Mouse (Mus musculus): ENCODE measurements around the gene Aipl1. TPM values are rescaled to one million over a fixed set of nuclear protein-coding genes. Genes with fewer than 3 reads are reported as not detected.
"Not testable (repeated sequence)": the region's sequence is repeated elsewhere in the genome, so short reads cannot be mapped to it uniquely, and the experiment has no call there.

Aipl1 gene
- polyA plus RNA-seq, 1 experiment = 0.38 TPM

GRCm38 (mm10) chr11:71992438-71992837, 44.9 kb downstream of the Aipl1 start:
- no peaks in the 10 kb centered on the region for H3K79me2 ChIP-seq (ENCODE audit: control insufficient read depth, insufficient read depth)
- H3K36me3 ChIP-seq (ENCODE audit: control insufficient read depth, insufficient read depth) = no peaks in the 10 kb centered on the region
- no peak overlapping the region for H3K4me2 ChIP-seq (ENCODE audit: low read depth)
- H3ac ChIP-seq (ENCODE audit: control insufficient read depth, insufficient read length) = no peak overlapping the region
- no peak for TF ChIP-seq MYOD1 (IDR thresholded peaks at IDR 0.05; ENCODE audit: control insufficient read depth in 1 of 3, insufficient read length in 2 of 3, low read depth in 2 of 3)
- no peak for TF ChIP-seq CEBPB (IDR thresholded peaks at IDR 0.05; ENCODE audit: insufficient read depth, poor library complexity, severe bottlenecking)
- no peaks in the 10 kb centered on the region for H3K27me3 ChIP-seq (ENCODE audit: control insufficient read depth, insufficient read depth, insufficient read length)
- H3K4me3 ChIP-seq = no peak overlapping the region

GRCm38 (mm10) chr11:71991541-71991940, 45.8 kb downstream of the Aipl1 start:
- no peaks in the 10 kb centered on the region for H3K36me3 ChIP-seq (ENCODE audit: control insufficient read depth, insufficient read depth)
- TF ChIP-seq TCF3 (IDR thresholded peaks at IDR 0.05; ENCODE audit: insufficient read length, low read depth) (no peak), CEBPB (IDR thresholded peaks at IDR 0.05; ENCODE audit: insufficient read depth, poor library complexity, severe bottlenecking) (no peak), POLR2A (IDR thresholded peaks at IDR 0.05; ENCODE audit: insufficient read length, low read depth) (no peak), E2F4 (IDR thresholded peaks at IDR 0.05; ENCODE audit: insufficient read depth) (no peak), SRF (IDR thresholded peaks at IDR 0.05; ENCODE audit: control insufficient read depth, insufficient read length, low read depth) (no peak), REST (IDR thresholded peaks at IDR 0.05; ENCODE audit: insufficient read depth, insufficient read length) (no peak)
- no peak overlapping the region for H3K4me2 ChIP-seq (ENCODE audit: low read depth)
- no peaks in the 10 kb centered on the region for H3K27me3 ChIP-seq (ENCODE audit: control insufficient read depth, insufficient read depth, insufficient read length)
- no peaks in the 10 kb centered on the region for H3K79me2 ChIP-seq (ENCODE audit: control insufficient read depth, insufficient read depth)
- H3K4me3 ChIP-seq = no peak overlapping the region
- no peak overlapping the region for H3ac ChIP-seq (ENCODE audit: control insufficient read depth, insufficient read length)

- not testable (repeated sequence) for H3K4me3 ChIP-seq; H3K79me2 ChIP-seq (ENCODE audit: control insufficient read depth, insufficient read depth); H3K27me3 ChIP-seq (ENCODE audit: control insufficient read depth, insufficient read depth, insufficient read length); H3ac ChIP-seq (ENCODE audit: control insufficient read depth, insufficient read length); H3K4me2 ChIP-seq (ENCODE audit: low read depth); H3K36me3 ChIP-seq (ENCODE audit: control insufficient read depth, insufficient read depth)
Observed at GRCm38 (mm10) chr11:71989407-71989806, 47.9 kb downstream of the Aipl1 start.

GRCm38 (mm10) chr11:71987159-71988150, 49.9 kb downstream of the Aipl1 start:
- TF ChIP-seq E2F4 (IDR thresholded peaks at IDR 0.05; ENCODE audit: insufficient read depth) = no peak
- no peak for TF ChIP-seq MAX (IDR thresholded peaks at IDR 0.05; ENCODE audit: low read depth)
- TF ChIP-seq MYOD1 (IDR thresholded peaks at IDR 0.05; ENCODE audit: control insufficient read depth in 1 of 3, insufficient read length in 2 of 3, low read depth in 2 of 3) = no peak
- TF ChIP-seq USF1 (IDR thresholded peaks at IDR 0.05; ENCODE audit: low read depth) = no peak
- no peak for TF ChIP-seq CEBPB (IDR thresholded peaks at IDR 0.05; ENCODE audit: insufficient read depth, poor library complexity, severe bottlenecking)
- H3K4me3 ChIP-seq = no peak overlapping the region
- H3ac ChIP-seq (ENCODE audit: control insufficient read depth, insufficient read length) = no peak overlapping the region
- no peaks in the 10 kb centered on the region for H3K36me3 ChIP-seq (ENCODE audit: control insufficient read depth, insufficient read depth)
- H3K27me3 ChIP-seq (ENCODE audit: control insufficient read depth, insufficient read depth, insufficient read length) = no peaks in the 10 kb centered on the region
- no peaks in the 10 kb centered on the region for H3K79me2 ChIP-seq (ENCODE audit: control insufficient read depth, insufficient read depth)
- H3K4me2 ChIP-seq (ENCODE audit: low read depth) = no peak overlapping the region

GRCm38 (mm10) chr11:71985783-71986182, 51.5 kb downstream of the Aipl1 start:
- H3ac ChIP-seq (ENCODE audit: control insufficient read depth, insufficient read length) = no peak overlapping the region
- peak overlapping the region; percentile 52 for H3K4me2 ChIP-seq (ENCODE audit: low read depth)
- no peaks in the 10 kb centered on the region for H3K36me3 ChIP-seq (ENCODE audit: control insufficient read depth, insufficient read depth)
- TF ChIP-seq POLR2AphosphoS2 (IDR thresholded peaks at IDR 0.05; ENCODE audit: insufficient read length, low read depth) (no peak), MYOG (IDR thresholded peaks at IDR 0.05; ENCODE audit: control insufficient read depth in 1 of 3, insufficient read depth in 1 of 3, insufficient read length in 2 of 3, low read depth in 2 of 3) (no peak), MYOD1 (IDR thresholded peaks at IDR 0.05; ENCODE audit: control insufficient read depth in 1 of 3, insufficient read length in 2 of 3, low read depth in 2 of 3) (peak in 1 of 3 experiments; percentile 32), TCF3 (IDR thresholded peaks at IDR 0.05; ENCODE audit: insufficient read length, low read depth) (no peak), MAX (IDR thresholded peaks at IDR 0.05; ENCODE audit: low read depth) (no peak), SRF (IDR thresholded peaks at IDR 0.05; ENCODE audit: control insufficient read depth, insufficient read length, low read depth) (peak; percentile 92)
- no peak overlapping the region for H3K4me3 ChIP-seq
- no peaks in the 10 kb centered on the region for H3K79me2 ChIP-seq (ENCODE audit: control insufficient read depth, insufficient read depth)
- H3K27me3 ChIP-seq (ENCODE audit: control insufficient read depth, insufficient read depth, insufficient read length) = no peaks in the 10 kb centered on the region

- Histone ChIP-seq H3K79me2 (ENCODE audit: control insufficient read depth, insufficient read depth) (no peaks in the 10 kb centered on the region), H3ac (ENCODE audit: control insufficient read depth, insufficient read length) (no peak overlapping the region), H3K4me3 (no peak overlapping the region), H3K27me3 (ENCODE audit: control insufficient read depth, insufficient read depth, insufficient read length) (no peaks in the 10 kb centered on the region), H3K4me2 (ENCODE audit: low read depth) (peak overlapping the region; percentile 52), H3K36me3 (ENCODE audit: control insufficient read depth, insufficient read depth) (no peaks in the 10 kb centered on the region)
- TF ChIP-seq MYOG (IDR thresholded peaks at IDR 0.05; ENCODE audit: control insufficient read depth in 1 of 3, insufficient read depth in 1 of 3, insufficient read length in 2 of 3, low read depth in 2 of 3) = peak; percentile 67 to 94 (median 93)
- no peak for TF ChIP-seq E2F4 (IDR thresholded peaks at IDR 0.05; ENCODE audit: insufficient read depth)
- peak; percentile 57 to 95 (median 93) for TF ChIP-seq MYOD1 (IDR thresholded peaks at IDR 0.05; ENCODE audit: control insufficient read depth in 1 of 3, insufficient read length in 2 of 3, low read depth in 2 of 3)
- no peak for TF ChIP-seq CEBPB (IDR thresholded peaks at IDR 0.05; ENCODE audit: insufficient read depth, poor library complexity, severe bottlenecking)
- TF ChIP-seq USF1 (IDR thresholded peaks at IDR 0.05; ENCODE audit: low read depth) = peak; percentile 25
- no peak for TF ChIP-seq POLR2AphosphoS2 (IDR thresholded peaks at IDR 0.05; ENCODE audit: insufficient read length, low read depth)
- TF ChIP-seq MAX (IDR thresholded peaks at IDR 0.05; ENCODE audit: low read depth) = no peak
- TF ChIP-seq SRF (IDR thresholded peaks at IDR 0.05; ENCODE audit: control insufficient read depth, insufficient read length, low read depth) = peak; percentile 96
- no peak for TF ChIP-seq REST (IDR thresholded peaks at IDR 0.05; ENCODE audit: insufficient read depth, insufficient read length)
- TF ChIP-seq TCF3 (IDR thresholded peaks at IDR 0.05; ENCODE audit: insufficient read length, low read depth) = peak; percentile 79
- peak; percentile 95 for TF ChIP-seq TCF12 (IDR thresholded peaks at IDR 0.05; ENCODE audit: insufficient read depth, poor library complexity, severe bottlenecking)
- no peak for TF ChIP-seq POLR2A (IDR thresholded peaks at IDR 0.05; ENCODE audit: insufficient read length, low read depth)
Observed at GRCm38 (mm10) chr11:71985101-71985711, 52.1 kb downstream of the Aipl1 start.
